Mouse (Mus musculus) lung, embryonic 16.5 days (tissue): ENCODE measurements around the gene Slc25a33. TPM values are rescaled to one million over a fixed set of nuclear protein-coding genes. Genes with fewer than 3 reads are reported as not detected.
"Not testable (repeated sequence)": the region's sequence is repeated elsewhere in the genome, so short reads cannot be mapped to it uniquely, and the experiment has no call there.

Source experiments
- ATAC-seq: fragments of 200-750 bp; cut with Nextera tagmentation; 2 replicates; pipeline ENCODE4 v1.8.0; 2017; ENCODE audit warnings: low read depth, mild to moderate bottlenecking, moderate library complexity
- H3K27ac ChIP-seq: fragments of 300-500 bp; sonication (generic); 2 replicates; pipeline ENCODE4 v1.5.1; 2014; ENCODE audit warnings: mild to moderate bottlenecking, control low read depth, low read length
- H3K27me3 ChIP-seq: fragments of 300-500 bp; sonication (generic); 2 replicates; pipeline ENCODE4 v1.6.1; 2014; ENCODE audit warnings: low read depth, low read length, mixed read lengths; ENCODE audit not compliant: control insufficient read depth, insufficient read depth
- H3K36me3 ChIP-seq: fragments of 300-500 bp; sonication (generic); 2 replicates; pipeline ENCODE4 v1.6.1; 2014; ENCODE audit warnings: low read length; ENCODE audit not compliant: control insufficient read depth, insufficient read depth
- H3K4me1 ChIP-seq: fragments of 300-500 bp; sonication (generic); replicated peaks from 2 replicates; pipeline ENCODE4 v1.6.1; 2014; ENCODE audit warnings: low read length, mixed read lengths; ENCODE audit not compliant: control insufficient read depth, insufficient read depth
- H3K4me2 ChIP-seq: fragments of 300-500 bp; sonication (generic); 2 replicates; pipeline ENCODE4 v1.6.1; 2014; ENCODE audit warnings: low read depth, low read length, control low read depth
- H3K4me3 ChIP-seq: fragments of 300-500 bp; sonication (generic); 2 replicates; pipeline ENCODE4 v1.5.1; 2014; ENCODE audit warnings: mild to moderate bottlenecking, low read length, control low read depth
- H3K9ac ChIP-seq: fragments of 300-500 bp; sonication (generic); 2 replicates; pipeline ENCODE4 v1.6.1; 2014; ENCODE audit warnings: low read length, control low read depth
- H3K9me3 ChIP-seq: fragments of 300-500 bp; sonication (generic); 2 replicates; pipeline ENCODE4 v1.6.1; 2016; ENCODE audit warnings: low read length; ENCODE audit not compliant: control insufficient read depth
- whole genome bisulfite sequencing: fragments of 180-500 bp; shearing (Covaris S2); extraction: QIAGEN DNeasy Blood & Tissue Kit; methylation state at CpG from one replicate; pipeline ENCODE4 v1.1.7; 2014; 5-methylcytosine and 5-hydroxymethylcytosine counted together
- polyA plus RNA-seq: library from polyadenylated mRNA; unstranded; fragments of >200 nt; fragmentation: Nextera tagmentation; extraction: Ambion mirVana; gene quantifications from 2 replicates; pipeline ENCODE4 v1.2.1, GENCODE M21; 2015

The Slc25a33 gene
- polyA plus RNA-seq, 1 experiment from 2014 or later: 5.8 TPM

- Histone ChIP-seq H3K4me1 (no peaks in the 10 kb centered on the region), H3K4me3 (no peak overlapping the region), H3K27ac (no peak overlapping the region), H3K9ac (no peak overlapping the region), H3K9me3 (no peaks in the 10 kb centered on the region), H3K4me2 (no peak overlapping the region), H3K27me3 (no peaks in the 10 kb centered on the region), H3K36me3 (0 out of 2 replicates have a peak, but pooled peaks cover 2% of the 10 kb centered on the region)
- WGBS: 33% methylated on average over 17 of the region's 17 CpGs
- ATAC-seq: peak; percentile 54; the same call in 1 of the 2 replicates
Observed at GRCm38 (mm10) chr4:149752124-149752799, 21.8 kb downstream of the Slc25a33 start.

GRCm38 (mm10) chr4:149750671-149751070 is 23.4 kb downstream of the Slc25a33 start:
- H3K36me3 ChIP-seq: 0 out of 2 replicates have a peak, but pooled peaks cover 1% of the 10 kb centered on the region
- H3K4me2 ChIP-seq: no peak overlapping the region
- H3K27ac ChIP-seq: no peak overlapping the region
- 39% methylated on average over 5 of the region's 5 CpGs for WGBS
- no peaks in the 10 kb centered on the region for H3K4me1 ChIP-seq
- no peak for ATAC-seq
- no peak overlapping the region for H3K9ac ChIP-seq
- no peak overlapping the region for H3K4me3 ChIP-seq
- H3K27me3 ChIP-seq: no peaks in the 10 kb centered on the region
- H3K9me3 ChIP-seq: no peaks in the 10 kb centered on the region

- WGBS: 86% methylated on average over 3 of the region's 3 CpGs
- ATAC-seq, H3K27ac ChIP-seq, H3K9ac ChIP-seq, H3K9me3 ChIP-seq, H3K27me3 ChIP-seq, H3K36me3 ChIP-seq, H3K4me2 ChIP-seq, H3K4me1 ChIP-seq, H3K4me3 ChIP-seq: not testable (repeated sequence)
Observed at GRCm38 (mm10) chr4:149749663-149750015, 24.4 kb downstream of the Slc25a33 start.

- Histone ChIP-seq H3K4me3 (no peak overlapping the region), H3K27ac (no peak overlapping the region), H3K36me3 (no peaks in the 10 kb centered on the region), H3K4me2 (no peak overlapping the region), H3K9me3 (no peaks in the 10 kb centered on the region), H3K9ac (no peak overlapping the region), H3K27me3 (no peaks in the 10 kb centered on the region), H3K4me1 (no peaks in the 10 kb centered on the region)
- WGBS: 89% methylated on average over 18 of the region's 18 CpGs
- ATAC-seq: no peak
Observed at GRCm38 (mm10) chr4:149749003-149749662, 24.9 kb downstream of the Slc25a33 start.

- H3K9ac ChIP-seq: no peak overlapping the region
- WGBS: 74% methylated on average over 7 of the region's 7 CpGs
- no peaks in the 10 kb centered on the region for H3K9me3 ChIP-seq
- no peak overlapping the region for H3K27ac ChIP-seq
- peaks cover 3% of the 10 kb centered on the region; the same call in 1 of the 2 replicates for H3K36me3 ChIP-seq
- no peak for ATAC-seq
- no peaks in the 10 kb centered on the region for H3K4me1 ChIP-seq
- no peak overlapping the region for H3K4me3 ChIP-seq
- H3K4me2 ChIP-seq: no peak overlapping the region
- H3K27me3 ChIP-seq: no peaks in the 10 kb centered on the region
Observed at GRCm38 (mm10) chr4:149744119-149744518, 30.0 kb downstream of the Slc25a33 start.

GRCm38 (mm10) chr4:149742011-149742530 is 32.0 kb downstream of the Slc25a33 start:
- 91% methylated on average over 14 of the region's 14 CpGs for WGBS

GRCm38 (mm10) chr4:149740301-149740700 is 33.8 kb downstream of the Slc25a33 start:
- ATAC-seq: no peak
- WGBS: 85% methylated on average over 7 of the region's 7 CpGs
- no peak overlapping the region for H3K4me3 ChIP-seq

More at GRCm38 (mm10) chr4:149742011-149742530, 32.0 kb downstream of the Slc25a33 start:
- H3K9ac ChIP-seq: no peak overlapping the region
- H3K4me1 ChIP-seq: peaks cover 1% of the 10 kb centered on the region
- ATAC-seq: no peak
- no peaks in the 10 kb centered on the region for H3K27me3 ChIP-seq
- no peak overlapping the region for H3K27ac ChIP-seq
- H3K4me3 ChIP-seq: no peak overlapping the region
- H3K36me3 ChIP-seq: peaks cover 3% of the 10 kb centered on the region; the same call in 1 of the 2 replicates
- no peaks in the 10 kb centered on the region for H3K9me3 ChIP-seq
- H3K4me2 ChIP-seq: no peak overlapping the region

GRCm38 (mm10) chr4:149739478-149739877 is 34.6 kb downstream of the Slc25a33 start:
- ATAC-seq: no peak
- no peak overlapping the region for H3K27ac ChIP-seq
- no peak overlapping the region for H3K4me2 ChIP-seq
- WGBS: 61% methylated on average over 5 of the region's 5 CpGs
- H3K4me3 ChIP-seq: no peak overlapping the region
- no peak overlapping the region for H3K9ac ChIP-seq
- peaks cover 3% of the 10 kb centered on the region; the same call in 1 of the 2 replicates for H3K36me3 ChIP-seq
- H3K27me3 ChIP-seq: no peaks in the 10 kb centered on the region
- H3K4me1 ChIP-seq: peaks cover 25% of the 10 kb centered on the region
- H3K9me3 ChIP-seq: no peaks in the 10 kb centered on the region

More at GRCm38 (mm10) chr4:149740301-149740700, 33.8 kb downstream of the Slc25a33 start:
- Histone ChIP-seq H3K36me3 (peaks cover 3% of the 10 kb centered on the region; the same call in 1 of the 2 replicates), H3K9me3 (no peaks in the 10 kb centered on the region), H3K9ac (no peak overlapping the region), H3K4me2 (no peak overlapping the region), H3K27ac (no peak overlapping the region), H3K4me1 (peaks cover 19% of the 10 kb centered on the region), H3K27me3 (no peaks in the 10 kb centered on the region)
